Mouse (Mus musculus): ENCODE measurements around the gene Nfic. TPM values are rescaled to one million over a fixed set of nuclear protein-coding genes. Genes with fewer than 3 reads are reported as not detected.
A peak's percentile ranks its signal among the peaks of the same experiment; 100 is the strongest.

Gene Nfic
- polyA plus RNA-seq, 1 experiment from 2014 or later: 100.0 TPM

DNA sequence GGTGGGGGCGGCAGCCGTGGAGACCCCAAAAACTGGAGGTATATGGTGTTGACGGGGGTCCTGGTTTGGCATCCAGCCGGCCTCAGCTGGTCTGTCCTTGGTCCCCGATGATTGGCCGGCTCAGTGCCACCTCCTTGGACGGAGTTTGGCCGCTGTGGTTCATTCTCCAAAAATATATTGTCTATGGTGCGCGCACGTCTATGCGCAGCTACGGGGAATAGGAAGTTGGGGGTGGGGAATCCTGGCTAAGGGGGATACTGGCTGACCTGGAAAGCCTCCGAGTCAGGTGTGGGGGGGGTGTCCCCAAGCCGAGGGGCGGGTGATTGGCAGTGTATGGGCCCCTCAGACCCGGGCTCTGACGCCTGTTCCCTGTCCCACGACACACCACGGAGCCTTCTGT is 5.0 kb upstream of the Nfic start:
- Histone ChIP-seq H3K27me3 (replicated peaks; ENCODE audit: control insufficient read depth, insufficient read depth, low read length) (peaks cover 94% of the 10 kb centered on the region), H3K4me1 (ENCODE audit: control insufficient read depth, insufficient read depth, low read length) (0 out of 2 replicates have a peak, but pooled peaks cover 5% of the 10 kb centered on the region), H3K27ac (replicated peaks; ENCODE audit: low read depth, low read length) (no peak overlapping the region), H3K4me3 (ENCODE audit: low read depth, low read length) (no peak overlapping the region), H3K9me3 (ENCODE audit: control insufficient read depth, low read length) (no peaks in the 10 kb centered on the region; the same call in 1 of the 2 replicates), H3K4me2 (ENCODE audit: low read depth, low read length) (0 out of 2 replicates have a peak overlapping the region, but pooled peaks have one; percentile 10), H3K9ac (ENCODE audit: low read depth, low read length) (no peak overlapping the region), H3K36me3 (ENCODE audit: control insufficient read depth, insufficient read depth, low read length) (no peaks in the 10 kb centered on the region)
- DNase-seq (ENCODE audit: low spot score): no peak
- WGBS: 29% methylated on average over 17 of the region's 20 CpGs
- ATAC-seq (ENCODE audit: low read depth): no peak

DNA sequence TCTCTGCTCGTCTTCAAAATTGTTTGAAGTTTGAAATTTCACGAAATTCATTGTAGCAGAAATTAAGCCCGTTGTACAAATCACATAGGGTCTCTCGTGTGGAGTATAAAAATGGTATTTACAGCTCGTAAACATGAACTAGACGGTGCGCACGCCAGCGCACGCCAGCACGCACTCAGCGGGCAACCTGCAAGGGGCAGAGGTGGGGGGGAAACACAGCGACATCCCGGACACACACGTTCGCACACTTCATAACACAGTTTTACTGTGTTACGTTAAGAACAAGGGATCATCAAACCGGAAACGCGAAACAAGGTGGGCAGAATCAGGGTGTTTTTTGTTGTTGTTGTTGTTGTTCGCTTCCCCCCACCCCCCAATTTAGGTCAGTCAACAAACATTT is 4.0 kb upstream of the Nfic start:
- no peak overlapping the region for H3K4me2 ChIP-seq (ENCODE audit: low read depth, low read length)
- 71% methylated on average over 21 of the region's 21 CpGs for WGBS
- H3K27me3 ChIP-seq (replicated peaks; ENCODE audit: control insufficient read depth, insufficient read depth, low read length): peaks cover 94% of the 10 kb centered on the region
- no peaks in the 10 kb centered on the region; the same call in 1 of the 2 replicates for H3K9me3 ChIP-seq (ENCODE audit: control insufficient read depth, low read length)
- DNase-seq (ENCODE audit: low spot score): no peak
- no peak overlapping the region for H3K9ac ChIP-seq (ENCODE audit: low read depth, low read length)
- no peak for ATAC-seq (ENCODE audit: low read depth)
- no peak overlapping the region for H3K4me3 ChIP-seq (ENCODE audit: low read depth, low read length)
- H3K4me1 ChIP-seq (ENCODE audit: control insufficient read depth, insufficient read depth, low read length): 0 out of 2 replicates have a peak, but pooled peaks cover under 1% of the 10 kb centered on the region
- no peaks in the 10 kb centered on the region for H3K36me3 ChIP-seq (ENCODE audit: control insufficient read depth, insufficient read depth, low read length)
- no peak overlapping the region for H3K27ac ChIP-seq (replicated peaks; ENCODE audit: low read depth, low read length)

DNA sequence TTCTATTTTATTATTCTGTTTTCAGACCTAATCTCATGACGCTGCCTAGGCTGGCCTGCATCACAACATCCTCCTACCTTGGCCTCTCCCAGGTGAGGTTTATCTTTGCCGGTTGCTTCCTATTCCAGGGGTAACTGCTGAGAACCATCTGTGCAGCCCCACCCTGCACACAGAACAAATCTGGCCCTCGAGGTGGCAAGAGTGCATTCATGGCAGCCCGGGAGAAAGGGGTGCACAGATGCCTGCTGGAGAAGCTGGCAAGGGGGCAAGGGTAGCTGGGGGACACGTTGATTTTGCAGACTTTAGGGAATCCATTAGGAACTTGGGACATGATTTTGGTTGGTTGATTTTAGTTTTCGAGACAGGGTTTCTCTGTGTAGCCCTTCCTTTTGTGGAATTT is 2.8 kb upstream of the Nfic start:
- Histone ChIP-seq H3K9ac (ENCODE audit: low read depth, low read length) (no peak overlapping the region), H3K4me1 (ENCODE audit: control insufficient read depth, insufficient read depth, low read length) (no peaks in the 10 kb centered on the region), H3K27ac (replicated peaks; ENCODE audit: low read depth, low read length) (no peak overlapping the region), H3K4me2 (ENCODE audit: low read depth, low read length) (no peak overlapping the region), H3K4me3 (ENCODE audit: low read depth, low read length) (no peak overlapping the region), H3K9me3 (ENCODE audit: control insufficient read depth, low read length) (no peaks in the 10 kb centered on the region; the same call in 1 of the 2 replicates), H3K36me3 (ENCODE audit: control insufficient read depth, insufficient read depth, low read length) (no peaks in the 10 kb centered on the region), H3K27me3 (replicated peaks; ENCODE audit: control insufficient read depth, insufficient read depth, low read length) (peaks cover 94% of the 10 kb centered on the region)
- no peak for ATAC-seq (ENCODE audit: low read depth)
- DNase-seq (ENCODE audit: low spot score): no peak
- 83% methylated on average over 6 of the region's 6 CpGs for WGBS

DNA sequence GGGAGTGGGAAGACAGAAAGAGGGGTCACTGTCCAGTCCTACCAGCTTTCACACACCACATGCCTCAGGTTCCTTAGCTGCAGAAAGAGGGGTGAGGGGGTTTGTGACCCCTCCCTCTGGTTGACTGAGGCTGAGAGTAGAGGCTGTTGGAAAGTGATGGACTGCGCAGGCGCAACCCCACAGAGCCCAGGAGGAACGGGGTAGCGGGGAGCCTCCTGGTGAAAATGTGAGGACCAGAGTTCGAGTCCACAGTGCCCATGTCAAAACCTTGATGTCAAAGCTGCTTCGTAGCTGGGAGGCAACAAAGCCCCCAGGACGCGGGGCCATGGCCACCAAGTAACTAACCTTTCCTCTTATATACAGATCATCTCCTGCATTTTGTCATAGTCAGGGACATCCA is 2.2 kb upstream of the Nfic start:
- Histone ChIP-seq H3K36me3 (ENCODE audit: control insufficient read depth, insufficient read depth, low read length) (no peaks in the 10 kb centered on the region), H3K4me1 (ENCODE audit: control insufficient read depth, insufficient read depth, low read length) (no peaks in the 10 kb centered on the region), H3K9ac (ENCODE audit: low read depth, low read length) (no peak overlapping the region), H3K27me3 (replicated peaks; ENCODE audit: control insufficient read depth, insufficient read depth, low read length) (peaks cover 94% of the 10 kb centered on the region), H3K27ac (replicated peaks; ENCODE audit: low read depth, low read length) (no peak overlapping the region), H3K9me3 (ENCODE audit: control insufficient read depth, low read length) (no peaks in the 10 kb centered on the region; the same call in 1 of the 2 replicates), H3K4me3 (ENCODE audit: low read depth, low read length) (no peak overlapping the region), H3K4me2 (ENCODE audit: low read depth, low read length) (no peak overlapping the region)
- no peak for ATAC-seq (ENCODE audit: low read depth)
- WGBS: 73% methylated on average over 8 of the region's 8 CpGs
- no peak for DNase-seq (ENCODE audit: low spot score)

DNA sequence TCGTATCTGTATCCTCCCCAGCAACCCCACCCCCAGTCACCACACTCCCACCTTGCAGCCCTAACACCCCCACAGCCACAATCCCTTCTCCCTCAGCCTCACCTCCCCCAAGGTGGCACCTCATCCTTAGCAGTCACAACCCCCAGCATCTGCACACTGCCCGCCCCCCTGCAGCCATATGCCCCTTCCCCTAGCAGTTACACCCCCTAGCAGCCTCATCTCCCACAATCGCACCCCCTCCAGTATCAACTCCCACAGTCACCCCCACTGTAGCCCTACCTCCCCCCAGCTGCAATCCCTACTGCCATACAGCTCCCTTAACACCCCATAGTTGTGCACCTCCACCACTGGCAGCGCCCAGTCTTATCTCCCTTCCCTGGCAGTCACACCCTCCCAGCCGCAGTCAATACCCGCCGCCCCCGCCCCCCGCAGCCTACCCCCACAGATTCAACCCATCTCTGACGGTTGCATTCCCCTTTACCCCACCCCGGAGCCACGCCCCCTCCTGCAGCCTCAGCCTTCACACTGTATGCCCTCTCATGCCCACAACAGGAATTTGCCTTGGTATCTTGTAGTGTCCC is 1.6 kb upstream of the Nfic start:
- H3K4me1 ChIP-seq (ENCODE audit: control insufficient read depth, insufficient read depth, low read length): no peaks in the 10 kb centered on the region
- ATAC-seq (ENCODE audit: low read depth) (no peak), DNase-seq (ENCODE audit: low spot score) (no peak)
- H3K27me3 ChIP-seq (replicated peaks; ENCODE audit: control insufficient read depth, insufficient read depth, low read length): peaks cover 94% of the 10 kb centered on the region
- H3K4me2 ChIP-seq (ENCODE audit: low read depth, low read length): no peak overlapping the region
- H3K9ac ChIP-seq (ENCODE audit: low read depth, low read length): no peak overlapping the region
- no peak overlapping the region for H3K4me3 ChIP-seq (ENCODE audit: low read depth, low read length)
- H3K9me3 ChIP-seq (ENCODE audit: control insufficient read depth, low read length): no peaks in the 10 kb centered on the region; the same call in 1 of the 2 replicates
- no peak overlapping the region for H3K27ac ChIP-seq (replicated peaks; ENCODE audit: low read depth, low read length)
- 56% methylated on average over 12 of the region's 12 CpGs for WGBS
- no peaks in the 10 kb centered on the region for H3K36me3 ChIP-seq (ENCODE audit: control insufficient read depth, insufficient read depth, low read length)

DNA sequence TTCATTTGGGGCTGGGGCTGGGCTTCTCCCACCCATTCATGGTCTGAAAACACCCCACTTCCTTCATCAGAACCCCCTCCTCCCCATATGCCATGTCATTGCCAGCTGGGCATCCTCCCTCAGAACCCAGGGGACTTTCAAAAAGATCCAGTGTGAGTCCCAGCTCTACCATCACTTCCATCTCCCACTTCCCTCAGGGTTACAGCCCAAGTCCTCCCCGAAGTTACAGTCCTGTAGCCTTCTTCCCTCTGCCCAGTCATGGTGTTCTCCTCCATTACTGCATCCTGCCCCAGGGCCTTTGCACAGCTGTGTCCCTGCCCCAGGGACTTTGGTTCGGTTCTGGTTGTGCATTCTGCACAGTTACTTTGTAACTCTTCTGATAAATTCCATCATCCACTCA is 1.3 kb downstream of the Nfic start:
- Histone ChIP-seq H3K9ac (ENCODE audit: low read depth, low read length) (no peak overlapping the region), H3K9me3 (ENCODE audit: control insufficient read depth, low read length) (no peaks in the 10 kb centered on the region; the same call in 1 of the 2 replicates), H3K4me3 (ENCODE audit: low read depth, low read length) (no peak overlapping the region), H3K36me3 (ENCODE audit: control insufficient read depth, insufficient read depth, low read length) (no peaks in the 10 kb centered on the region), H3K27me3 (replicated peaks; ENCODE audit: control insufficient read depth, insufficient read depth, low read length) (peaks cover 85% of the 10 kb centered on the region), H3K4me1 (ENCODE audit: control insufficient read depth, insufficient read depth, low read length) (no peaks in the 10 kb centered on the region), H3K27ac (replicated peaks; ENCODE audit: low read depth, low read length) (no peak overlapping the region), H3K4me2 (ENCODE audit: low read depth, low read length) (no peak overlapping the region)
- 58% methylated on average over 2 of the region's 2 CpGs for WGBS
- ATAC-seq (ENCODE audit: low read depth) (no peak), DNase-seq (ENCODE audit: low spot score) (no peak)

DNA sequence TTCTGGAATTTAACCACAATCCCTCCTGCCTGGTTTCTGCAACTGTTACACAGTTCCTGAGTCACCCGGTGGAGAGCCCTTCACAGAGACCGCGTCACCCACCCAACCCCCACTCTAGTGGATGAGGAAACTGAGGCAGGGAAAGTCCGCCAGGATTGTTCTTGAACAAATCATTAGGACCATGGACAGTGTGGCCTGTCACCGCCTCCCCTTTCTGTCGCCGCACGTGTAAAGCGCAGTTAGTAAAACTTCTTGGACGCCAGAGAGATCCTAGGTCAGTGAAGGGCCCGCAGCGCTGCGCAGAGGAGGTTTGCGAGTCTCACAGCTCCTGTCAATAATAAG is 2.5 kb downstream of the Nfic start:
- 4% methylated on average over 14 of the region's 14 CpGs for WGBS
- 0 out of 2 replicates have a peak overlapping the region, but pooled peaks have one; percentile 0 for H3K4me2 ChIP-seq (ENCODE audit: low read depth, low read length)
- H3K27me3 ChIP-seq (replicated peaks; ENCODE audit: control insufficient read depth, insufficient read depth, low read length): peaks cover 75% of the 10 kb centered on the region
- DNase-seq (ENCODE audit: low spot score): no peak
- no peak overlapping the region for H3K4me3 ChIP-seq (ENCODE audit: low read depth, low read length)
- no peaks in the 10 kb centered on the region for H3K36me3 ChIP-seq (ENCODE audit: control insufficient read depth, insufficient read depth, low read length)
- H3K9ac ChIP-seq (ENCODE audit: low read depth, low read length): no peak overlapping the region
- no peaks in the 10 kb centered on the region for H3K9me3 ChIP-seq (ENCODE audit: control insufficient read depth, low read length)
- ATAC-seq (ENCODE audit: low read depth): no peak
- no peaks in the 10 kb centered on the region for H3K4me1 ChIP-seq (ENCODE audit: control insufficient read depth, insufficient read depth, low read length)
- no peak overlapping the region for H3K27ac ChIP-seq (replicated peaks; ENCODE audit: low read depth, low read length)

DNA sequence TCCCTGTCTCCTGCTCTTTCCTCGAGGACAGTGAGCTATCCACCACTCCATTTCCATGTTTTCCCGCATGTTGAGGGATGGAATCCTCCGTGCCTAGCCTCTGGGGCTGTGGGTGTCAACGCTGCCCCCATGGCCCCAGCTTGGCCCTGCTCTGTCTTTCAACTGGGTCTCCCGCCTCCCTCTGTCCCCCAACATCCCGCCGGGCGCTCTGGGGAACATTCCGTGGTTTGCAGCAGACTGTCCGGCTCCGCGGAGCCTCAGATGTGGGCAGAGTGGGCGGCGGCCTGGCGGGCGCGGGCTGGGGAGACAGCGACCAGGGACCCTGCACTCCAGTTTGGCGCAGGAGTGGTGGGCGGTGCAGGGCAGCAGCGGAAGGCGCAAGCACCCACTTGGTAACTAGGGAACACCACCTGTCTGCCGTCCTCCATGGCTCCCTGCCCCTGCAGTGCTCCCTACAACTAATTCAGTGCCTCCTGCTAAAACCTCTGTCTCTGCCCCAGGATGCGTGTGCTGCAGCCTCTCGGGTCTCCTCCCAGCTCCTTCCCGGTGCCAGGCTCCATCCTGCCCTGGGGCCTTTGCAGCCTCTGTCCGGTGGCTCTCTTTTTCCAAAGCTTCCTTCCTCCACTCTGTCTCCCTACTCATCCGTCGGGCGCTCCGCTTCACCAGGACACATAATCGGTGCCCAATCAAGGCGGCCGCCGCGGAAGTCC is 3.0 kb downstream of the Nfic start:
- no peak overlapping the region for H3K27ac ChIP-seq (replicated peaks; ENCODE audit: low read depth, low read length)
- H3K36me3 ChIP-seq (ENCODE audit: control insufficient read depth, insufficient read depth, low read length): no peaks in the 10 kb centered on the region
- no peak overlapping the region for H3K4me3 ChIP-seq (ENCODE audit: low read depth, low read length)
- no peaks in the 10 kb centered on the region for H3K4me1 ChIP-seq (ENCODE audit: control insufficient read depth, insufficient read depth, low read length)
- WGBS: 5% methylated on average over 31 of the region's 36 CpGs
- DNase-seq (ENCODE audit: low spot score) (peak; percentile 10), ATAC-seq (ENCODE audit: low read depth) (no peak)
- H3K9ac ChIP-seq (ENCODE audit: low read depth, low read length): peak overlapping the region; percentile 25; the same call in 1 of the 2 replicates
- peaks cover 70% of the 10 kb centered on the region for H3K27me3 ChIP-seq (replicated peaks; ENCODE audit: control insufficient read depth, insufficient read depth, low read length)
- 0 out of 2 replicates have a peak overlapping the region, but pooled peaks have one; percentile 0 for H3K4me2 ChIP-seq (ENCODE audit: low read depth, low read length)
- H3K9me3 ChIP-seq (ENCODE audit: control insufficient read depth, low read length): no peaks in the 10 kb centered on the region

DNA sequence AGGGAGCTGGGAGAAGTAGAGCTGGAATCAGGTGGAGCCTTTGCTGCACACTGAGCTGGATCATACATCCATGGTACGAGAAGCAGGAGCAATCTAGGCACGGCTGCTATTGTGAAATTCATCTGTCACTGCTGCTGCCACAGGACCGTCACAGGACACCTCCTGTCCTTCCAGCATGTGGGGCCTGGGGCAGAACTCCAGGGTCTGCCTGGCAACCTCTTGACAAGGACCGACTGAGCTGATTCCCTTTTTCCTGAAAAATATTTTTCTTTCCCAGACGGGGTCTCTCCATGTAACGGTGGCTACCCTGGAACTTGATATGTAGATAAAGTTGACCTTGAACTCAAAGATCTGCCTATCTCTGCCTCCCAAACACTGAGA is 4.1 kb downstream of the Nfic start:
- H3K9ac ChIP-seq (ENCODE audit: low read depth, low read length): no peak overlapping the region
- WGBS: 49% methylated on average over 6 of the region's 6 CpGs
- H3K27ac ChIP-seq (replicated peaks; ENCODE audit: low read depth, low read length): no peak overlapping the region
- ATAC-seq (ENCODE audit: low read depth) (no peak), DNase-seq (ENCODE audit: low spot score) (no peak)
- no peaks in the 10 kb centered on the region for H3K9me3 ChIP-seq (ENCODE audit: control insufficient read depth, low read length)
- no peak overlapping the region for H3K4me2 ChIP-seq (ENCODE audit: low read depth, low read length)
- no peak overlapping the region for H3K4me3 ChIP-seq (ENCODE audit: low read depth, low read length)
- peaks cover 62% of the 10 kb centered on the region for H3K27me3 ChIP-seq (replicated peaks; ENCODE audit: control insufficient read depth, insufficient read depth, low read length)
- H3K36me3 ChIP-seq (ENCODE audit: control insufficient read depth, insufficient read depth, low read length): no peaks in the 10 kb centered on the region
- H3K4me1 ChIP-seq (ENCODE audit: control insufficient read depth, insufficient read depth, low read length): no peaks in the 10 kb centered on the region

Measured in embryonic facial prominence, embryonic 14.5 days (tissue).